Mouse (Mus musculus): ENCODE data around the gene Tnni1.

The Tnni1 gene

GRCm38 (mm10) chr1:135812205-135812604 lies 33.0 kb downstream of the Tnni1 start:
- DNase-seq: no peak

- DNase-seq: no peak
Measured at GRCm38 (mm10) chr1:135812618-135813017, 33.4 kb downstream of the Tnni1 start.

GRCm38 (mm10) chr1:135813071-135813470 lies 33.8 kb downstream of the Tnni1 start:
- DNase-seq: no peak

GRCm38 (mm10) chr1:135813687-135814395 lies 34.6 kb downstream of the Tnni1 start:
- no peak for DNase-seq

GRCm38 (mm10) chr1:135814531-135814930 lies 35.3 kb downstream of the Tnni1 start:
- no peak for DNase-seq

GRCm38 (mm10) chr1:135817595-135817994 lies 38.4 kb downstream of the Tnni1 start:
- no peak for DNase-seq

GRCm38 (mm10) chr1:135818481-135819086 lies 39.4 kb downstream of the Tnni1 start, which contains the start of gene Lad1:
Gene Lad1 (plus strand): TSS chr1:135818598.
- DNase-seq: peak in 1 of 2 experiments; percentile 19

GRCm38 (mm10) chr1:135820071-135820470 lies 40.8 kb downstream of the Tnni1 start:
- no peak for DNase-seq

- DNase-seq: no peak
Measured at GRCm38 (mm10) chr1:135820736-135821364, 41.6 kb downstream of the Tnni1 start.

GRCm38 (mm10) chr1:135821780-135822179 lies 42.5 kb downstream of the Tnni1 start:
- DNase-seq: no peak

GRCm38 (mm10) chr1:135828918-135829317 lies 49.7 kb downstream of the Tnni1 start:
- no peak for DNase-seq

GRCm38 (mm10) chr1:135834206-135834859 lies 55.1 kb downstream of the Tnni1 start:
- no peak for DNase-seq

- no peak for DNase-seq
Measured at GRCm38 (mm10) chr1:135834983-135835382, 55.7 kb downstream of the Tnni1 start.

- no peak for DNase-seq
Measured at GRCm38 (mm10) chr1:135835716-135836483, 56.7 kb downstream of the Tnni1 start, which contains the start of gene Tnnt2. Gene Tnnt2 (plus strand): TSS chr1:135836354.

- DNase-seq: no peak
Measured at GRCm38 (mm10) chr1:135838626-135839025, 59.4 kb downstream of the Tnni1 start.

- DNase-seq: no peak
Measured at GRCm38 (mm10) chr1:135839065-135839464, 59.8 kb downstream of the Tnni1 start.

GRCm38 (mm10) chr1:135840675-135841395 lies 61.6 kb downstream of the Tnni1 start:
- DNase-seq: no peak

- no peak for DNase-seq
Measured at GRCm38 (mm10) chr1:135843519-135844262, 64.5 kb downstream of the Tnni1 start.

GRCm38 (mm10) chr1:135844481-135844880 lies 65.2 kb downstream of the Tnni1 start:
- DNase-seq: no peak

- DNase-seq: no peak
Measured at GRCm38 (mm10) chr1:135846632-135847031, 67.4 kb downstream of the Tnni1 start.

- DNase-seq: peak; percentile 12 to 14
Measured at GRCm38 (mm10) chr1:135847139-135847562, 67.9 kb downstream of the Tnni1 start.
